Mouse (Mus musculus): ENCODE results near the gene Zfp619. TPM values are rescaled to one million over a fixed set of nuclear protein-coding genes. Genes with fewer than 3 reads are reported as not detected.
"Not testable (repeated sequence)": the region's sequence is repeated elsewhere in the genome, so short reads cannot be mapped to it uniquely, and the experiment has no call there.

Gene Zfp619
- total RNA-seq, 2 experiments from 2014 or later = 1.5 to 3.4 TPM

DNA sequence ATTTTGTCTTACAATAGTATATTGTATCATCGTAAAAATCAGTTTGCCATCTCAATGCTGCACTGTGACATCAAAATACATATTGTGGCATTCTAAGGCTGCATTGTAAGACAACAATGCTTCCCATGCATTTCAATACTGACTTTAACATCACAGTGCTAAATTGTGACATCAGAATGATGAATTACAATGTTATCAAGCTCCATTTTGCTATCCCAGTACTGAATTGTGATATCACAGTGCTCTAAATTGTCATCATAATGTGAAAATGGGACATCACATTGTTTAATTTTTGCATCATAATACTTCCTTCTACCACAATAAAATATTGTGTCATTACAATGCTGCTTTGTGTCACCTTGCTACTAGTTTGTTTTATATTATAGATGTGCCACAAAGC lies 70.5 kb downstream of the Zfp619 start:
- ATAC-seq (replicated peaks; ENCODE audit: low FRiP score, low TSS enrichment, poor library complexity, severe bottlenecking) = no peak

DNA sequence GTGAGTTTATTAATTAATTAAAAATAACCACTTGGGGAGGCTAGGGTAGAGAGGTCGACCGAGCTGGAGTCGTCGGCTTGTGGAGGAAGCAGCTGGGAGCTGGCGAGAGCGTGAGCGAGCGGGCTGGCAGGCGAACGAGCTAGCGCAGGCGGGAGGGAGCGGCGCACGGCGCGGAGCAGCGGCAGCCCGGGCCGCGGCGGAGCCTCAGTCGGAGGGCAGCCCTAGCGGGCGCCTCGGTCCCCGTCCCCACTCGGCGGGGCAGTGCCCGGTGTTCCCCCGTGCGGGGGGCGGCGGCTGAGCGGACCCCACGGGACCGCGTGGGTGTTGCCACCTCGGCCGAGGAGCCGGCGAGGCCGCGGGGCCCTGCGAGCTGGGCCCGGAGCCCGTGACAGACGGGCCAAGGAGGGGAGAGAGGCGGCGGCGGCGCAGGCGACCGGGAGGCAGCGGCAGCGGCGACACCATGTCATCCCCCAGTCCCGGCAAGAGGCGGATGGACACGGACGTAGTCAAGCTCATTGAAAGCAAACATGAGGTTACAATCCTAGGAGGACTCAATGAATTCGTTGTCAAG lies 71.0 kb downstream of the Zfp619 start:
- peak; percentile 72 for ATAC-seq (replicated peaks; ENCODE audit: low FRiP score, low TSS enrichment, poor library complexity, severe bottlenecking)

DNA sequence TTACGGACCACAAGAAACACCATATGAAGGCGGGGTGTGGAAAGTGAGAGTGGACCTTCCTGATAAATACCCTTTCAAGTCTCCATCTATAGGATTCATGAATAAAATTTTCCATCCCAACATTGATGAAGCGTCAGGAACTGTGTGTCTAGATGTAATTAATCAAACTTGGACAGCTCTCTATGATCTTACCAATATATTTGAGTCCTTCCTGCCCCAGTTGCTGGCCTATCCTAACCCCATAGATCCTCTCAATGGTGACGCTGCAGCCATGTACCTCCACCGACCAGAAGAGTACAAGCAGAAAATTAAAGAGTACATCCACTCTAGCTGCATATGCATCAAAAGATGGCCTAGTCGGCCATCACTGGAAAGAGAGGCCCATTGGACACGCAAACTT lies 71.5 kb downstream of the Zfp619 start:
- not testable (repeated sequence) for ATAC-seq (replicated peaks; ENCODE audit: low FRiP score, low TSS enrichment, poor library complexity, severe bottlenecking)

Other genes starting within 250 kb of the Zfp619 start
- not detected in 2 replicates for gene Gm5114, start 104.6 kb upstream of the Zfp619 start, total RNA-seq (2014; fragmentation: Nextera tagmentation)
- gene Gm5114, start 104.6 kb upstream of the Zfp619 start, total RNA-seq (2017) = not detected in 2 replicates

All from megakaryocyte-erythroid progenitor cell, adult 5-6 weeks (primary cell).